Mouse (Mus musculus) C2C12 (cell line): Measurements from ENCODE around the gene Irf8.

Experiments
- CEBPB ChIP-seq: IDR thresholded peaks from one replicate; pipeline ENCODE4 v1.6.1; 2011; ENCODE audit warnings: low read depth, mild to moderate bottlenecking, control low read depth, moderate library complexity
- CTCF ChIP-seq: IDR thresholded peaks from one replicate; pipeline ENCODE4 v1.5.1; 2011; ENCODE audit not compliant: control insufficient read depth, insufficient read depth, insufficient read length
- FOSL1 ChIP-seq: IDR thresholded peaks from one replicate; pipeline ENCODE4 v1.8.0; 2011; ENCODE audit warnings: mild to moderate bottlenecking, low read length; ENCODE audit not compliant: poor library complexity, insufficient read depth, severe bottlenecking
- MYOG ChIP-seq: IDR thresholded peaks from one replicate; pipeline ENCODE4 v1.6.1; 2011; ENCODE audit not compliant: control insufficient read depth, insufficient read length; ENCODE audit errors: extremely low read depth
- USF1 ChIP-seq: IDR thresholded peaks from one replicate; pipeline ENCODE4 v1.6.1; 2011; ENCODE audit warnings: low read depth, mild to moderate bottlenecking, control low read depth, moderate library complexity

DNA sequence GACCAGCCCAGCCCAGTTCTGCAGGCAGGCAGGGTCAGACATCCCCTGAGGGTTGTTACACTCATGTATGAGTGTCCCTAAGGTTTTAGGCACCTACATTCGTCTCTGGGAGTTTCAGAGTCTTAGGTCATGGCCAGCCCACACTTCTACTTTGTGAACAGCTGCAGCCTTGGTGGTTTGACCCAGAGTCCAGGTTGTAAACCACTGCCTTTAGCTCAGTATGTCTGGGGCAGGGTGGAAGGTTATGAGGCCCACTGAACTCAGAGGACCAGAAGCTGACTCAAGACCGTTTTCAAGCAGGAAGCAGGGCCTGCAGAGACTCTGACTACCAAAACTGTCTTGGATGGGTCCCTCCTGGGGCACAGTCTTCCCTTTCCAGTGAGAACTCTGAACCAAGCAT, 4.4 kb downstream of the Irf8 start:
- no peak for TF ChIP-seq CTCF
- no peak for TF ChIP-seq MYOG
- no peak for TF ChIP-seq FOSL1
- no peak for TF ChIP-seq USF1
- no peak for TF ChIP-seq CEBPB
